Mouse (Mus musculus): ENCODE results near the gene Rrm1.
"Not testable (repeated sequence)": the region's sequence is repeated elsewhere in the genome, so short reads cannot be mapped to it uniquely, and the experiment has no call there.

Gene Rrm1

GRCm38 (mm10) chr7:102478425-102478824, 36.9 kb downstream of the Rrm1 start:
- no peak for DNase-seq

DNA sequence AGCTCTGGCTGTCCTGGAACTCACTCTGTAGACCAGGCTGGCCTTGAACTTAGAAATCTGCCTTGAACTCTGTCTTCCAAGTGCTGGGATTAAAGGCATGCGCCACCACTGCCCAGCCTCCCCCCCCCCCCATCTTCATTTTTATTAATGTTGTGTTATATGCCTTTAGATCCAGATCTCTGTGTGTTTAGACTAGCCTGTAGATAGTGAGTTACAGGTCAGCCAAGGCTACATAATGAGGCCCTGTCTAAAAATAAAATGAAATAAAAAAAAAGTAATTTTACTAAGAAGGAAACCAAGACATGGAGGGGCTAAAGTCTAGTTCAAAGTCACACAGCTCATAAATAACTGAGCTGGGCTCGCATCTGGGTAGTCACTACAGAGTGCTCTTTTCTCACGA, 37.4 kb downstream of the Rrm1 start:
- no peak for DNase-seq

DNA sequence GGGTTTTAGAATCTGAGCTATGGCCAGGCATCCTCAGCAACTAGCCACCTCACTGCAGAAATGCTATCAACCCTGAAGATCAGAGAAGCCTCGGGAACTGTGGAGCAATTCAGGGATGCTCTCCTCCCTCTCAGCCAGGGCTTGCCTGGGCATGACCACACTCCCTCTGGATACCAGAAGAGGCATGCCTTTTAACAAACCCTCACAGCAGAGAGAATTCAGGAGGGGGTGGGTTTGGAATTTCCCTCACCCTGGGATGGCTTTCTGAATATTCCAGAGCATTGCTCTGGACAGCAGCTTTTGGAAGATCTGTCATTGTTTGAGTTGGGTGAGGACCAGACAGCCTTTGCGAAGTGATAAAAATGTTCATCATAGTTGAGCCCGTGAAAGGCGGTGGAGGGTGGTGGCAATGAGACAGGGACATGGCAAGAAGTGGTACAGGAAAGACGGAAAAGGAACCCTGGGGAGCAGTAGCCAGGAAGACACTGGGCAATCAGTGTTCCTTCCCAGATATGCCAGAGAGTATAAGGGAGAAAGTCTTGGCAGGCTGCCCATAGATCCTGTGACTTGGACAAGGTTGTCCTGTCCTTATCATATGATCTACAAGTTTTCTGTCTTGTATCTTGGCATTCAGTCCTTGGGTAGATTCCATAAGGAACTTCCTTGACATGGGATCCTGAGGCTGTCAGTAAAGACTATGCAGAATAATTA, 38.0 kb downstream of the Rrm1 start:
- no peak for DNase-seq

- no peak for DNase-seq
Observed at GRCm38 (mm10) chr7:102480821-102481220, 39.3 kb downstream of the Rrm1 start.

DNA sequence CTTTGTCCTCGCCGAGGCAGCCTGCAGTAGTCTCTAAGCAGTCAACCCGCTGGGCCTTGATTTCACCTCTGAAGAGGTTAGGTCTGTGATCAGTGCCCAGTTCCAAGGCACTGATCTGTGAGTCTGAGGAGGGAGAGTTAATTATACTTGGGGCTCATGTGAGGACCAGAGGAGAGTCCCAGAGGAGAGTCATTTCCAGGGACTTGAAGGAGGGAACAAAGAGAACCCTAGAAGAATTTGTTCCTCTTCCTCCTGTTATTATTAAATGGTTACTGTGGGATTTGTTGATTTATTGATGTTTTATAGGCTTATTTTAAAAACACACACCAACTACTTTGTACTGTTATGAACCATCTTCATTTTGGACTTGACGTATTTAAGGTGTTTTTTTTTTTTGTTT, 40.1 kb downstream of the Rrm1 start, which contains the start of gene Olfr543:
Olfr543 (minus strand) TSS at position 101 of the 400 bp plus-strand sequence.
- DNase-seq, result no peak

GRCm38 (mm10) chr7:102483665-102484064, 42.2 kb downstream of the Rrm1 start:
- no peak for DNase-seq

GRCm38 (mm10) chr7:102484766-102485165, 43.3 kb downstream of the Rrm1 start:
- not testable (repeated sequence) for DNase-seq

GRCm38 (mm10) chr7:102486105-102486504, 44.6 kb downstream of the Rrm1 start:
- no peak for DNase-seq

GRCm38 (mm10) chr7:102488161-102488560, 46.7 kb downstream of the Rrm1 start, which contains the start of gene Olfr544:
Gene Olfr544 (minus strand): TSS chr7:102488313.
- no peak for DNase-seq

GRCm38 (mm10) chr7:102494416-102494815, 52.9 kb downstream of the Rrm1 start:
- DNase-seq, result not testable (repeated sequence)

DNA sequence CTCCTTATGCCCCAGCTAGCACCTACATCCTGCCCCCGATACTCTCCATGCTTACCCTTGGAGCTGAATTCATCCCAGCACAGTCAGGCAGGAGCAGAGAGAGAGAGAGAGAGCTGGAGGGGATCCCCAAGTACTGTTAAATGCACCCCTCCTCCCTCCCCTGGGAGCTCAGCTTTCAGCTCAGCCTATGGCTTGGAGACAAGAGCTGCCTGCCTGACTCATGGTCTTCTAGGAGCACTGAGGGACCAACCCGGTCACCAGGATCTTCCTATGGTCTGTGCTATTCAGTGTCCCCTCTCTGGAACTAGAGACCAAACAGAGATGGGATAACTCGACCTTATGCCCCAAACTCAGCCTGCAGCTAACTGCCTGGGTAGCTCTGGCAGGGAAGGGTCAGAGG, 58.0 kb downstream of the Rrm1 start, which contains the start of gene Olfr545:
Olfr545 (minus strand) TSS at position 101 of the 400 bp plus-strand sequence.
- no peak for DNase-seq

GRCm38 (mm10) chr7:102501986-102502385, 60.5 kb downstream of the Rrm1 start:
- no peak for DNase-seq

DNA sequence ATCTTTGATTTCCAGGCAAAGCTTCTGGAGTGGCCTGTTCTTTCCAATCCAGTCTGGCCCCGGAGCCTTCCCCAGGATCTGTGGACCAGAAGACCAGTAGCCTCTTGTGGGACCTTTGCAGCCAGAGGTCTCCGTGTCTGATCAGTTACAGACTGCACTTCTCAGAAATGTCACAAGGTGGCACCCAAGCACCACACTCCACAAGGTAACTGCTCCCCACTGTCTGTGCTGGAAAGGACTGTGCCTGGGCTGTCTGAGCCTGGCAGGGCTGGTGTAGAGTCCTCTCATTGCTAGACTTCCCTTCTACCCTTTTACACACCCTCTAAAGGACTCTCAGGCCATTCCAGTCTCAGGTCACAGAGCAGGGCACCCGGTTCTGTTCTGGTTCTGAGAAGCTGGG, 65.4 kb downstream of the Rrm1 start:
- peak; percentile 35 to 65 for DNase-seq

GRCm38 (mm10) chr7:102508066-102508465, 66.6 kb downstream of the Rrm1 start:
- DNase-seq, result no peak

- no peak for DNase-seq
Observed at GRCm38 (mm10) chr7:102508666-102509065, 67.2 kb downstream of the Rrm1 start.

DNA sequence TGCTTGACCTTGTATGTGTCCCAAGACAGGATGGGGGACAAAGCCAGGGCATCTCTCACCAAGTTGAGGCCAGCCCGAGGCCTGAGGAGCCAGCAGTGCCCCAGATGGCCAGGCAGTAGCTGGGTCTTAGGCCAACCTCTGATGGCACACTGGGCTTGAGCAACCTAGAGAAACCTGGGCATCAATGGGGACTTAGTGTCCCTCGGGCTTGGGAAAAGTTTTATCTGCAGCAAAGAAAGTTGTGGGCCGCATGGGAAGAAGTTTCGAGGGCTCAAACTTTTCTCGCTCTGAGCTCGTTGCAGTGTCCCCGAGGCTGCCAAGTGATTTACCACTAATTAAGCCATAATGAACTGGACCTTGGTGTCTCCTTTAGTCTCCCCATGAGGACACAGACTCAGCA, 68.2 kb downstream of the Rrm1 start:
- no peak for DNase-seq

GRCm38 (mm10) chr7:102511927-102512326, 70.4 kb downstream of the Rrm1 start:
- DNase-seq, result no peak

DNA sequence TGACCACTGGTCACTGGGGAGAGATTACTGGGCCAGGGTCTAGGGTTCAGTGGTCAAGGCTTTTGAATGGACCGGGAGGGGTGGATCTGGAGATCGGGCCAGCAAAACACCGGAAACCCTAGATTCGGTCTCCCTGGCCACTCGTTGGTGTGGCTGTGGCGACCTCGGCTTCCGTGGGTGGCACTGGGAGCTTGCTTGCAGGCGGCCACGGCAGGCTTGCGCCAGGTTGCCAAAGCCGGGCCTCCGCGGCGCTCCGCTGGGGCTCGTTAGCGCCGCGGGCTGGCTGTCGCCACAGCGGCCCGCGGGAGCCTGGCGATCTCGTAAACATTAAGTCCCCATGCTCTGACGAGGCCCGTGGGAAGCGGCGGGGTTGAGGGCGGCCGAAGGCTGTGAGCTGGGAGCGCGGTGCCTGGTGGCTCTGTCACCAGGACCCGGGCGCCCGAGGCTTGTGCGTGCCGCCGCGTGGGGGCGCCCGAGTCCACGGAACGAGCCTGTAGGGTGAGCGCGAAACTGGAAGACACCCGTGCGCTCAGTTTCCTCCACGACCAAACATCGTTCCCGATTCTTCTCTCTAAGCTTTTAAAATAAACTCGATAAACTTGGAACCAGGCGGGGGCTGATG, 71.4 kb downstream of the Rrm1 start:
- peak; percentile 63 to 91 for DNase-seq

GRCm38 (mm10) chr7:102514144-102514543, 72.6 kb downstream of the Rrm1 start:
- DNase-seq, result no peak

- no peak for DNase-seq
Observed at GRCm38 (mm10) chr7:102516261-102517050, 75.0 kb downstream of the Rrm1 start.

DNA sequence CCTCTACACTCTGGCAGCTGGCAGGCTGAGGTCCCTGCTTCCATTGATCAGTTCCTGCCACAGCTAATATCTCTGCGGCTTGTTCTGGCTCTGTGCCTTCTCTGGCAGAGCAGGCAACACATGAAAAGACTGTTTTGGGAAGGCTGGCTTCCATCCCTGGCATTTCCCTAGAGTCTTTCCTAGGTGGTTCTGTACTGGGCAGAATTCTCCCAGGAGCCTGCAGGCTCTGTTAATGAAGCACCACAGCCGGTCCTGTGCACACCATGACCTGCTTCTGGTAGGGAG, 75.5 kb downstream of the Rrm1 start:
- no peak for DNase-seq

Measured in spleen, adult 18-20 months (tissue).